18 mouse cellular contexts compared by ENCODE assay signal in genomic region chr7:123146141-123146846, GRCm38 (mm10).
"Had no signal": no experiment of that assay in that cellular context is flagged by ENCODE, and none has a peak within 500 bp of the region (broad histone marks: within the 10 kb centered on the region; RNA-seq: fewer than 3 reads in every experiment).

No protein-coding gene starts in this region.

- H3K4me1 ChIP-seq: liver, embryonic 13.5 days; midbrain, embryonic 15.5 days; neural tube, embryonic 12.5 days; stomach, embryonic 15.5 days had no signal

- H3K27me3 ChIP-seq: liver, embryonic 13.5 days; midbrain, embryonic 15.5 days; neural tube, embryonic 12.5 days; neural tube, embryonic 15.5 days; stomach, embryonic 15.5 days had no signal

- H3K4me2 ChIP-seq: liver, embryonic 13.5 days; midbrain, embryonic 11.5 days; midbrain, embryonic 15.5 days; neural tube, embryonic 12.5 days; neural tube, embryonic 15.5 days; stomach, embryonic 15.5 days had no signal

- H3K4me3 ChIP-seq: left cerebral cortex, adult 2 months; liver, embryonic 13.5 days; midbrain, embryonic 15.5 days; neural tube, embryonic 12.5 days; neural tube, embryonic 15.5 days; stomach, embryonic 15.5 days had no signal

- ATAC-seq: intestine, embryonic 16.5 days; midbrain, embryonic 15.5 days had no signal

- H3K27ac ChIP-seq: left cerebral cortex, adult 2 months; liver, embryonic 13.5 days; midbrain, embryonic 15.5 days; neural tube, embryonic 12.5 days; neural tube, embryonic 15.5 days; stomach, embryonic 15.5 days had no signal

- H3K9me3 ChIP-seq: liver, embryonic 13.5 days; midbrain, embryonic 15.5 days; neural tube, embryonic 12.5 days; neural tube, embryonic 15.5 days; stomach, embryonic 15.5 days had no signal

- DNase-seq: kidney, adult 18-20 months; kidney, adult 9 months; kidney, postnatal 14 days; kidney, postnatal 4 days; liver, embryonic 13.5 days; lung, adult 2 months; lung, postnatal 14 days; lung, postnatal 4 days; spleen, adult 18-20 months; thymus, adult 18-20 months; thymus, postnatal 36 days had no signal

- H3K9ac ChIP-seq: liver, embryonic 13.5 days; midbrain, embryonic 15.5 days; neural tube, embryonic 12.5 days; neural tube, embryonic 15.5 days; stomach, embryonic 15.5 days had no signal
